Mouse (Mus musculus) mouse embryonic stem cell (cell line): ENCODE measurements at regions not wholly inside any gene's neighbourhood (a gene's known extent, or its start where the extent isn't known, plus 50 kb on each side); places are given as distances from the start of the nearest gene placed in this dataset.

ENCODE experiments used
- in situ Hi-C, 2 experiments: fragments of 300-500 bp; cut with MboI; formaldehyde crosslinking; loops; 1 replicate in 1 of 2; 3 replicates in 1 of 2; pipeline ENCODE4 v1.14.3; 2019 to 2020; ENCODE audit warnings: low sequenced_read_pairs in 2 of 2, low pct_unique_long_range_greater_than_20kb in 1 of 2, mixed read lengths in 1 of 2; ENCODE audit not compliant: unreplicated experiment in 1 of 2

DNA sequence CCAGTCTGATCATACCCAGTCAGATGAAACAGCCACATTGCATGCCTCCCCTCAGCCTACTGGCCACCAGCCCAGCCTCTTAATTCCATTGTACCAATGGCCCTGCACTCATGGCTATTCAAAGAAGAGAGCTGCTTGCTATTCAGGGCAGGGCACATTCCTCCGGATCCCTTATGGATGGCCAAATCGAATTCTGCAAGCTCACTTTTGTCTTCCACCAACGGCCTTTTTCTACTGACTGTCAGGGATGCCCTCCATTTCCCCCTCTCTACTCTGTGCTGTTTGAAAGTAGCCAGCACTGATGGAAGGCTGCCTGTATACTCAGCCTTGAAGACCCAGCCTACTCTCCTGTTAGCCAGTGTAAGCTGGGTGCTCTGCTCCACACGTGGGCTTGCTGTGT is 147.5 kb downstream of the Gm9376 start:
- in situ Hi-C loops: no loop called here

- in situ Hi-C loops: no loop called here
Measured at GRCm38 (mm10) chr14:118416163-118416562, 149.4 kb downstream of the Gm9376 start.

DNA sequence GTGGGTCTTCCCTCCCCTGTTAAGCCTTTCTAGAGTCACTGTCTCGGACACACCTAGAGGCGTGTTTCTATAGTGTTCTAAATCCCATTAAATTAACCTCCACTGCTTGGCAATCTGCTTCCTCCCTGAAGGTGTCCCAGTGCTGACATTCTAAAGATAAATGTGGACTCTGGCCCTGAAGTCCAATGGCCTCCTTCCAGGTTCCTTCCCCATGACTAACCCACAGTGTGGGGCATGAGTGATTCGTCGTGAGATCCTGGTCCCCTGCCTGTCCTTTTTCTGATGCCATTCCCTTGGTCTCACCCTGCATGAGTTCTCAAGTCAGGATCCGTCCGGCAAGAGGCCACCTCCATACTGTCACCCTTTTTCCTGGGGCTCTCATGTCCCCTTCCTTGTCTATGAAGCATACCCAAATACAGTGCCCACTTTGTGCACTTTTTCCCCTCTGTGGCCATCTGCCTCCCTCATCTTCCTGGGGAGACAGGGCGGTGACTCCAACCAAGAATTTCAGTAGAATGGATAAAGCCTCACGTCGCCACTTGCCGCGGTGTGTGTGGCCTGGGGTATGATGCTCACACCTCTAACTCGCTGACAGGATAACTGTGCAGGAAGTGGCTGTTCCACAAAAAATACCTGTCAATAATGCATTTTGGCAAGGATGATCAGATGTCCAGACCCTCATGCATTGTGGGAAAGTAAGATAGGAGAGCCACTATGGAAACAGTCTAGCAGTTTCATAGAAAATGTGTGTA is 152.9 kb downstream of the Gm9376 start:
- in situ Hi-C loops: no loop called here

- in situ Hi-C loops: no loop called here
Measured at GRCm38 (mm10) chr14:118422351-118423001, 155.7 kb downstream of the Gm9376 start.

DNA sequence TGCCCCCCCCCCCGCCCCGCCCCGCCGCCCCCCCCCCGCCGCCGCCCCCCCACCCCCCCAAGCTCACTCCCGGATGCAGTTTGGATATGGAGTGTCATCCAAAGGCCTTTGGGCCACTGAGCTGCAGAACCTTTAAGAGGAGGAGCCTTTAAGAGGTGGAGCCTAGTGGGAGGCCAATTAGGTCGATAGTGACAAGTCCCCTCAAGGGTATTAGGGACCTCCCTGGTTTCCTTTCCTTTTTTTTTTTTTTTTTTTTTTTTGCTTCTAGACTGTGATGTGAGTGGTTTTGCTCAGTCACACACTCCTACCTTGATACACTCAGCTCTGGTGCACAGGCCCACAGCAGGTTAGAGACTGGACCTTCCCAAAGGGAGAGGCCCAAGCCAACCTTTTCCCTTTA is 156.5 kb downstream of the Gm9376 start:
- in situ Hi-C loops: no loop called here

- in situ Hi-C loops: no loop called here
Measured at GRCm38 (mm10) chr14:118426562-118426961, 159.8 kb downstream of the Gm9376 start.

DNA sequence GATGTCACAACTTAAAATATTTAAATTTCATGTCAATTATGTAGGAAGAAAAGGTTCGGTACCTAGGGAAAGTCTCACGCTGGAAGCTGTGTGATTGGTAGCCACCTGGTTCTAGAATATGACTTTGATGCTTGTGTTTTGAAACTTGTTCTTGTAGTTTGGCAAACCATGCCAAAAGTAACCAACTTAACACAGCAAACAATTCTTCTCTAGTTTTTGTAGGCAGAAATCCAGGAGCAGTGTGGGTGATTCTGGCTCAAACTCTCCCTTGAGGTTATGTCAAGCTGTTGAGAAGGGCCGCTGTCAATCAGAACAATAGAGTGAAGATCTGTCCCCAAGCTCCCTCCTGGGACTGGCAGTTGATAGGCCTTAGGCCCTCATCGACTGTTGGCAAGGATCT is 163.5 kb downstream of the Gm9376 start:
- in situ Hi-C loops: no loop called here

DNA sequence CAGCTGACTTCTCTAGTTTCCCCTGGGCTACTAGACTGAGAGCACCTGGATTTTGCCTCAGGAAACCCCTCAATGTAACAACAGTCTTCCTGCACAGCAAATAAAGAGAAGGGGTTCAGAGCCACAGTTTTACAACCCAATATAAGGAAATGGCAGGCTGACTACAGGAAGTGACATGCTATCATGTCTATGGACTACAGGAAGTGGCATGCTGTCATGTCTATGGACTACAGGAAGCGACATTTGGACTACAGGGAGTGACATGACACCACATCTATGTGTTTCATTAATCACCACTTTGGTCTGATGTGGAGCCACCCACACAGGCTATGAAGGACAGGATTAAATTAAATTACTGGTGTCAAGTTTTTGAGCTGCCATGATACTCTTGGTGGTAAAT is 164.0 kb downstream of the Gm9376 start:
- in situ Hi-C loops: no loop called here

- in situ Hi-C loops: no loop called here
Measured at GRCm38 (mm10) chr14:118431241-118431882, 164.6 kb downstream of the Gm9376 start.
